Mouse (Mus musculus): ENCODE data around the gene Fam89a.

The Fam89a gene

DNA sequence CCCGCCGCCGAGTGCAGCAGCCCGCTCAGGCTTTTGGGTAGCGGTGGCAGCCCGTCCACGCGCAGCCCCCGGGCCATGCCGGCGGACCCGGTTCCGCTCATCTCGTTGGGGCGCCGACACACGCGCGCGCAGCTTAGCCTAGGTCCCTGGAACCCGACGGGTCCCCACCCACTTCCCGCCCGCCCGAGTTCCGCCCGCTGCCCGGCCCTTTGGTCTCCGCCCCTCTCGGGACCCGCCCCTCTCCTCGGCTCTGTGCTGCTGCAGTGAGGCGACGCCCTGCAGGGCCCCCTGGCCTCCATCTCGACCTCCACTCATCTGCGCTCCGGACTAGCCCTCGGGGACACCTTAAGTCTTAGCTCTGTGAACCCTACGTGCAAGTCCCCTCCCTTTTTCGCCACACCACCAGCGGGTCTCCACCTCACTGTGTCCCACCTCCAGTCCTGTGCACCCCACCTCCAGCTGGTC is at the start of gene Fam89a:
Gene Fam89a (minus strand): TSS at position 124 of the 465 bp plus-strand sequence.
- no peak for DNase-seq (ENCODE audit: low read depth, low spot score)

DNA sequence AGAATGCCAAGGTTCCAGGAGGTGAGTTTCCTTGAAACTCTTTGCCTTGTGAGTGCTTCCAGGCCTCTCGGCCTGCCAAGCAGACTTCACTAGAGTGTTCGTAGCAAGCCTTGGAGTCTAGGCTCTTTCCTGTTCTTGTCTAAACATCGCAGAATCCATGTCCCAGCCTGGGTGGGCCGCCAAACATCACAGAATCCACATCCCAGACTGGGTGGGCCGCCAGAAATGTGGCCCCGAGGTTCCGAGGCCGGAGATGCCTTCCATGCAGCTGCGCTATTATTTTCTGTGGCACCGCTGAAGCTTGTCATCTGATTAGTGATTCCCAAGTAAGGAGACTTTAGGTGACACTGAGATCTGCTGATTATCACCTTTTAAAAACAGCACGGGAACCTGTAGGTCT is 48.9 kb upstream of the Fam89a start:
- no peak for DNase-seq (ENCODE audit: low read depth, low spot score)

DNA sequence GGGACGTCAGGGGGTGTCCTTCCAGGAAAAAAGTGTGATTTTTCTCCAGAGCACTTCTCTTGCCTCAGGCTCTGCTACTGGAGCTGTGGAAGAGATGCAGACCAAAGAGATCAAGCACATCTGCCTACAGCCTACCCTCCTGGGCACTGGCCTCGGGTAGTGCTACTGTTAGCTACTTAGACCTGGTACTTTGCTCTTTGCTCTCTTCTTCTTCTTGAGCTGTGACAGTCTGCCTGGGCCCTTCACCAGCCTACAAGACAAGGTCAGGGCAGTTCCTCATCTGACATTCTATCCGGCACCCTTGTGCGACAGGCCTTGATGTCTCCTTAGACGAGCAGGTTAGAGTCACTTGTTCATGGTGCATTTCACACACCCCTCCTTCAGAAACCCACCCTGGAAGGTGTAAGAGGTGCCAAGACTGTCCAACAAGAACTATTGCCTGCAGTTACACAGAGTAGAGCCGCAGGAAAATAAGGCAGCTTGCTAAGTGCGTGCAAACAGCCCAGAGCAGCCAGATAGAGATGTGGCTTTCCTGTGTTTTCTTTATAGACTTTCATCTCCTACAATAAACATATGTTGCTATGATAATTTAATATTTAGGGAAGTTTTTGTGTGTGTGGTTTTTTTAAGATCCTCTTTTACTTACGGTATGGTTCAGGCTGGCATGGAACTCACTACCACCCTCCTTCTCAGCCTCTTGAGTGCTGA is 44.3 kb upstream of the Fam89a start:
- DNase-seq (ENCODE audit: low read depth, low spot score): no peak

DNA sequence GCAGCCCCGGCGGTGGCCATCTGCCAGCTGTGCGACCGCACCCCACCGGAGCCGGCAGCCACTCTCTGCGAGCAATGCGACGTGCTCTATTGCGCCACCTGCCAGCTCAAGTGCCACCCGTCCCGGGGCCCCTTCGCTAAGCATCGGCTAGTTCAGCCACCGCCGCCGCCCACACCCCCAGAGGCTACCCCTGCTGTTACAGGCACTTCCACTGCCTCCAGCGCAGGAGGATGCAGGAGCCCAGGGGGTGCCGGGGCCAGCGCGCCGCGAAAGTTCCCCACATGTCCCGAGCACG is 42.8 kb upstream of the Fam89a start:
- peak; percentile 67 for DNase-seq (ENCODE audit: low read depth, low spot score)

DNA sequence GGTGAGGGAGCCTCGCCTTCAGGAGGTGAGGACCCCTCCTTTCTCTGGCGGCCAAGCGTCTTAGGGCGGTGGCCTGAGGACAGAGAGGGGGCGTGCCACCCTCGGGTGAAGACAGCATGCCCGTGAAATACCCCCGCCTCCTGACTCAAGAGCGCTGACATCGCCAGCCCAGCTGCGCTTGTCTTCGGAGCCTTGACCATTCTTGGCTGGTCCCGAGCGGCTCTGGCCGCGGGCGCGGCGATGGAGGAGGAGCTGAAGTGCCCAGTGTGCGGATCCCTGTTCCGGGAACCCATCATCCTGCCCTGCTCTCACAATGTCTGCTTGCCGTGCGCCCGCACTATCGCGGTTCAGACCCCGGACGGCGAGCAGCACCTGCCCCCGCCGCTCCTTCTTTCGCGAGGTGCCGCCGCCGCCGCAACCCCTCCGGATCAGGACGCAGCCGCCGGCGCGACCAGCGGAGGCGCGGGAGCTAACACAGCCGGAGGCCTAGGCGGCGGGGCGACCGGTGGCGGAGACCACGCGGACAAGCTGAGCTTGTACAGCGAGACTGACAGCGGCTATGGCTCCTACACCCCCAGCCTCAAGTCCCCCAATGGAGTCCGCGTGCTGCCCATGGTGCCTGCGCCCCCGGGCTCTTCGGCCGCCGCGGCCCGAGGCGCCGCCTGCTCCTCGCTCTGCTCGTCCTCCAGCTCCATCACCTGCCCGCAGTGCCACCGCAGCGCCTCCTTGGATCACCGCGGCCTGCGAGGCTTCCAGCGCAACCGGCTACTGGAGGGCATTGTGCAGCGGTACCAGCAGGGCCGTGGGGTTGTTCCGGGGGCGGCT is 42.2 kb upstream of the Fam89a start:
- no peak for DNase-seq (ENCODE audit: low read depth, low spot score)

DNA sequence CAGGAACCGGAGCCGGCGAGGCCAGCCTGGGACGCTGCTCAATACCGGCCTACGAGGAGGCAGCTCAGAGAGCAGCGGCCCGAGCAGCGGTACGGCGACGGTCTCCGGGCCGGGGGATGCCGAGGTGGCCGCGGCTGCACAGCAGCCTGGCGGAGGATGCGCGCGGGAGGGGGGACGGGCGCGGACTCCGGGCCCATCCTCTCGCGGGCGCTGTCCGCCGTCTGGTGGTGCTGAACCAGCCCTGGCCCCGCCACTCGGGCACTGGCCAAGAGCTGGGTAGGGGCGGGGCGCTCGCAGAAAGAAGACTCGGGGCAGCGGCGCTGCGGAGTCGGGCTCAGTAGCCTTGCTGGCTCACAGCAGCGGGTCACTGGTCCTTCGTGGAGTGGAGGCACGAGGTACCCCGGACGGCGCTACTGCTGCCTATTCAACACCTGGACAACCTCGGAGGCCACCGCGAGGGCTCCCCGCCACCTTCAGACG is 41.6 kb upstream of the Fam89a start:
- peak; percentile 48 for DNase-seq (ENCODE audit: low read depth, low spot score)

DNA sequence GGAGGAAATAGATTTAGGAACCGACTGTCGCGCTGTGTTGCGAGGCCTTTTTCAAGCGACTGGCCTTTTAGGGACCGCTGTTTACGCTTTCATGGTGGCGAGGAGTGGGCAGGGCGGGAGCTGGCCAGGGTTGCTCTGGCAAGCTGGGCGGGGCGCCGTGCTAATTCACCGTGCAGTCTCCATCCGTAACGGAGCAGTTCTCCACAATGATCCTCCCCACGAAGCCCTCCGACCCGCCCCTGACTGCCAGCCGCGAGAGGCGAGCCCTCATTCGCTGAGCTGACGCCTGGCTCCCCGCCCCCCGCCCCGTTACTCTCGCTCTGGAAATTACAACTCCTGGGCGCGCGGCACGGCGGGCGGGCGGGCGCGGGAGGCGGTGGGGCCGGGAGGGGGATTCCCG is 41.1 kb upstream of the Fam89a start, which contains the start of gene Trim67:
Gene Trim67 (plus strand): TSS at position 385 of the 400 bp plus-strand sequence.
- DNase-seq (ENCODE audit: low read depth, low spot score): peak; percentile 77

DNA sequence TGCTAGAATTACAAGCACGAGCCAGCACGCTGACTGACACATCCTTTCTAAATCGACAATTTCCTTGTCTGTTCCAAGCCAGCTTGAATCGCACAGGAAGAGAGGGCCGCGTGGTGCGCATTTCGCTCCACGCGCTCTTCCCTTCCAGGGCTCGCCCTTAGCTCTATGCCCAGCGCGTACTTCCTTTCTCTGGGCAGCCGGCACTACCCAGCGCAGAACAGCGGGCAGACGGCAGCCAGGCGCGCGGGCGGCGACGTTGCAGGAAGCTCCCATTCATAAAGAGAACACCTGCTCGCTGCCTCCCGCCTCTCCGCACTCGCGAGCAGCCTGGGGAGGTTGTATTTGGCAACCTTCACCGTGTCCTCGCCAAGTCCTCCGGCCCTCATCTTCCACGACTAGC is 40.6 kb upstream of the Fam89a start:
- DNase-seq (ENCODE audit: low read depth, low spot score): no peak

DNA sequence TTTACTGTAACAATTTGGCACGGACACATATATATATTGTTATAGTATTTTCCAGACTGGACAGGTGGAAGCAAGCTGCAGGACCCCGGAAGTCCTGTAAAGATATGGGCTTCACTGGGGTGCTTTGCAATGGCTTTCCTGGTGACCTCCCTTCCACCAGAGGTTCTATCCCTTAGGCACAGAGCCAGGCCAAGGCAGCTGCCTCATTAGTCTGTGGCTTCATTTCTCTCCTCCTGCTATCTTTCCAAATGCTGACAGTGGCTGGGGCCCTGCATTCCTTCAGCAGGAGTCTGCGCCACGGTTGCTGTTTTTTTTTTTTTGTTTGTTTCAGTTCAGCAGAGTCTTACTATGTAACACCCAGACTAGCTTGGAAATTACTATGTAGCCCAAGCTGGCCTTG is 40.1 kb upstream of the Fam89a start:
- DNase-seq (ENCODE audit: low read depth, low spot score): no peak

DNA sequence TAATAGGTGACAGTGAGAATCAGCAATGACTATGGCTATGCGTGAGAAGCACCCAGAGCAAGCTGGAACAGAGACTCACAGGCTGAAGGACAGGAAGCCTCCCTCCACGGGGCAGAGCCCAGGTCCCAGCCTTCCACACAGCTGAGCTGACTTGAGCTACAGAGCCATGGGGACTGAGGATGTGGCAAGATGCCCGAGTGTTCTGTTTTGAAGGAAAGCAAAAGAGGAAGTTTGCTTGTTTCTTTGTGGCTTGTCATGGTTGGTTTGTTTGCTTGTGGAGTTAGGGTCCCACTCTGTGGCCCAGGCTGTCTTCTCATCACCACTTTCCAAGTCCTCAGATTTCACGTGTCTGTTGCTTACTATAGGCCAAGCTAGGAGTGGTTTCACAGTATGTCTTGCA is 39.0 kb upstream of the Fam89a start:
- no peak for DNase-seq (ENCODE audit: low read depth, low spot score)

DNA sequence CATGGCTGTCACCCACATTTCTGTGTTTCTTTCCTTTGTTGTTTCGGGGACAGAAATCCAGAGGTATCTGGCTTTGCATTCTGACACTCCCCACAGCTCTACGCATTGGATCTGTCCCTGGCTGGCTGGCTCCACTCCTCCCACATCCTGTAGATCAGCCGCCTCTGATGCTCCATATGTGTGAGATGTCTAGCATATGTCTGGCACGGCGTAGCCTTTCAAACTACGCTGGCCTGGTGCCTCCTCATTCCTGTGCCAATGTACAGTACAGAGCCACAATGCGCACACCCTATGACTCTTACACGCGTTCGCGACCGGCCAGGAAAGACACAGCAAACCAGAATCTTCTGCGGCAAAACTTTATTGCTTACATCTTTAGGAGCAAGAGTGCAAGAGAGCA is 33.0 kb upstream of the Fam89a start:
- DNase-seq (ENCODE audit: low read depth, low spot score): no peak

DNA sequence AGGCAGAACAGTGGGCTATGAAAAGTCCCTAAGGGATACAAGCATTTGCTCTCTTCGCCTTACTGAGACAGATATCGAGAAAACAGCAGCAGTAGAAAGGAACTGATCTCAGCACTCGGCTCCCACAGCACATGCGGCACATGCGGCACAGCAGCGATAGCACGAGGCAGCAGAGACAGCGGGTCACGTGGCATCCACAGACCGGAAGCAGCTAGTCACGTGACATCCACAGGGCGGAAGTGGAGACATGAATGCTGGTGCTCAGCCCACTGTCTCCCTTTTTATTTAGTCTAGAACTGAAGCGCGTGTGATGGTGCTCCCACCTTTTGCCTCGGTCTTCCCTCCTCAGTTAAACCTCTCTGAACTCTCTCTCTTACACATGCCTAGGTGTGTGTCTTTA is 31.6 kb upstream of the Fam89a start:
- DNase-seq (ENCODE audit: low read depth, low spot score): no peak

DNA sequence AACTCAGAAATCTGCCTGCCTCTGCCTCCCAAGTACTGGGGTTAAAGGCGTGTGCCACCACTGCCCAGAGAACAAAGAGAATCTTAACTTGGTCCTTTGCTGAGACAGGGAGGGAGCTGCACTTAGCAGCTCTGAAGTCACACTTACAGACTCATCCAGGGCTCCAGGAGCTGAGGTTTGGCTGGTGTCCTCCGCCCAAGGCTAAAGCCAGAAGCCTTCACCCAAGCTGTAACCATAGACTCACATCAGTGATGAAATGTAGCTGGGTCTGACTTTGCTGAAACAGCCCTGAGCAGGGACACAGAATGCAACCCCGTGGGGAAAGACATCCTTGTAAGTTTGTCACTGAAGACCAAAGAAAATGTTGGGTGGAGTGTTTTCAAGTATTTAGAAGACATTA is 30.8 kb upstream of the Fam89a start:
- DNase-seq (ENCODE audit: low read depth, low spot score): no peak

DNA sequence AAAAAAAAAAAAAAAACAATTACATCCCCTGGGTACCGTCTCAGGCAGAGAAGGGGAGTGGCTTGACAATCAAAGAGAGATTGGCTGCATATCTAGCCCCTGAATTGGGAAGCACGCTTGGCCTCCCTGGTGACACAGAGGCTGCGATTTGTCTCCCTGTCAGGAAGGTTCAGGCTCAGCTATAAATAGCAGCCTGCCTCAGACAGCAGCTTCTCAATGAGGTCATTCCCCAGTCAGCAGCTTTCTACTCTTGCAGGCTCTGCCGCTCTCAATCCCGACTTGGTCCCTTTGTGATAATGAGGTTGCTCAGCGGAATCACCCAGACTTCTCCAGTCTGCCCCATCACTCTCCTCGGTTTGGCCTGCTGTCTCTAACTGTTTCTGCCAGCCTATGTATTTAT is 28.6 kb upstream of the Fam89a start:
- peak; percentile 68 for DNase-seq (ENCODE audit: low read depth, low spot score)

DNA sequence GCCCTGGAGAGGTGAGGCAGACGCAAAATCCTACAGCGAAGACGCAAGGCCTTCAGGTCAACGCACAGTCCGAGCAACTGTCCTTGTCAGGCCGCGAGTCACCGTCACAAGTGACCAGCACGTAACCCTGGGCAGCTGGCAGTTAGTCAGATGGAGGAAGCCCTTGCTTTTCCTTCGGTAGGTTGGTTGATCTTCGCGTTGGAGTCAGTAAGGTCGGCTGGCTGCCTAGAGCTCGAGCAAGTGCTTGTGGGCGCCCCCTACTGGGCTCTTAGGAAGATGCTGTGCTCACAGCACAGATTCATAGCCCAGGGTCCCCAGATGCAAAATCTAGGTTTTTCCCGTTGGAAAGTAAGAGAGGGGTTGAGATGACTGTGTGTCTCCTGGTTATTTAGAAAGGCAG is 24.1 kb upstream of the Fam89a start:
- DNase-seq (ENCODE audit: low read depth, low spot score): peak; percentile 77

DNA sequence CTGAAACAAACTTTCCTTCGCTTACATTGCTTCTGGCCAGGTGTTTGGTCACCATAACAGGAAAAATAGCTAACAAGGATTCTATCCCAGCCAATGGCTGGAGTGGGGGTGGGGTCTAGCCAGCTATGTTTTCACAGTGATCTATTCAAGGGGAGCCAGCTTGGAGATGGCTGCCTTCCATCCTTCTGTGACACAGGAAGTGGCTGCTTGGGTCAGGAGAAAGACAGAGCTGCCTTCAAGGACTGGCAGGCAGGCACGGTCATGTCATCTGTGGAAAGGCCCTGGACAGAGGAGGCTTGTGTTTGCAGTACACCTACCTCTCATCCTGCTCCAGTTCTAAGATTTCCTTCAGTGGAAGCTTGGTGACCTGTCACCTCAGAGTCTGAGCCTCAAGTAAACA is 20.8 kb upstream of the Fam89a start:
- DNase-seq (ENCODE audit: low read depth, low spot score): no peak

DNA sequence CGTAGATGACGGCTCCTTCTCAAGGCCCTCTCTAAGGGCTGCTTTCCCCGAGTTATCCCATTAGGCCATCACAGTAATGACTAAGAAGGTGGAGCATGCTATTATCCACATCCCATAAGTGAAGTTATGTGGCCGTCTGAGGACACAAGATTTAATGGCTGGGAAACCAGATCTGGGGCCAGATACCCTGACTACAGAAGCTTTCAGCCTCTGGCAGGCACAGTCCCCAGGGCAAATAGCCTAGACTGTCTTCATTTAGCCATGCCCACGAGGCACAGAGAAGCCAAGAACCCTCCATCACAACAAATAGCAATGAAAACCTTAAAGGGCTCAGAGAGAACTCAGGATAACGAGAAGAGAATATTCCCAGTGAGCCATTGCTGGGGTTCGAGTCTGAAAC is 11.4 kb upstream of the Fam89a start:
- DNase-seq (ENCODE audit: low read depth, low spot score): no peak

DNA sequence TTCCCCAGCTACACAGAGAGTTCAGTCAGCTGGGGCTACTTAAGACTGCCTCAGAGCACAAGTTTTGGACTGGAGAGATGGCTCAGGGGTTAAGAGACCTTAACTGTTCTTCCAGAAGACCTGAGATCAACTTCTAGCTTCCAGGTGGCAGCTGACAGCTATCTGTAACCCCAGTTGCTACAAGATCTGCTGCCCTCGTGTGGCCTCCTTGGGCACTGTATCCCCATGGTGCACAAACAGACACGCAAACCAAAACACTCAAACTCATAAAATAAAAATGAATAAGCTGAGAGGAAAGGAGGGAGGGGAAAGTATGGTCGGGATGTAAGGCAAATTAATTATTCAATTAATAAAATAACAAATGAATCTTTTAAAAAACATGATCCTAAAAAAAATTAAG is 6.9 kb upstream of the Fam89a start:
- no peak for DNase-seq (ENCODE audit: low read depth, low spot score)

DNA sequence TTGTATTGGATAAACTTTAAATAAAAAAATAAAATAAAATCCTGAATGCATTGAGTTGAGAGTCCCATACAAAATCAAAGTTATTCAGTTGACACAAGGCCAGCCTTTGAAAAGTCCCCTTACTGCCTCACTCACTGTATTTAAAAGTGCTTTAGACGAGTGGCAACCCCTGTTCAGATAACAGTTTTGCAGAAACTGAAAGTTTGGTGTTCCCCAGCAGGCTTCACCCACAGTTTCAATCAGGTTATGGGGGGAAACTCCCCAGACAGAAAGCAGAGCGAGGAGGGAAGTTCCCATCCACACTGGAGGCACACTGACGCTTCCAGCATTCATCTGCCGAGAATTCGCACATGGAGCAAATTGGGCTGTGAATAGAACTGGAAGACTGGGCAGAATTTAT is 5.0 kb upstream of the Fam89a start:
- no peak for DNase-seq (ENCODE audit: low read depth, low spot score)

DNA sequence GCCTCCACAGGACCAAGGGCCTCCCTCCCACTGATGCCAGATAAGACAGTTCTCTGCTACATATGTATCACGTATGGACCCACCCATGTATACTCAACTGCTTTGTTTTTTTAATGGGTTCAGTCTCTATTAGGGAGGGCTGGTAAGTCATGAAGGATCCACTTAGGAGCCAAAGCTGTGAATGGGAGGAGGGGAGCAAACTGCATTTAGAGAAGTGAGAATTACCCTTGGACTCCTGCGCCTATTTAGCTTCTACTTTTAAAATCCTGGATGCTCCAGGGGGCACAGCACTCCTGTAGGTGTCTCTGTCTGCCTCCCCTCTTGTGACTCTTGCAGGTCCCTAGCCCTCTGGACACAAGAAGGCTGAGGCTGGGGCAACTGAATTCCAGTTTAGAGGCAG is 4.5 kb upstream of the Fam89a start:
- no peak for DNase-seq (ENCODE audit: low read depth, low spot score)

DNA sequence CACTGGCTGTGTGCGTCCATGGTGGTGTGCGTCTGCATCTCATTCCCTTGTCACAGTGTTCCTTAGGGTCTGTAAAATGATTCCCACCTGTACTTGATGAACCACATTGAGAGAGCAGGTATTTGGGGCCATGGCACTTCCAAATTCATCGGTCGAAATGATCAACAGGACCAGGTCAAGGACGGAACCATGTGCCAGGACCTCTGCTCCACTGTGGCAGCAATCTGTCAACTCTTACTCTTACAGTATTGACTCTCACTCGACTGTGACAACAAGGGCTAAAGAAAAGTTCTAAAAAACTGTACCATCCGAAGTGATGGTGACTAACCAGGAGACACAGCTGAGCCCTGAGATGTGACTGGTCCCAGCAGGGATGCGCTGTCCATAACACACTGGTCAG is 3.8 kb upstream of the Fam89a start:
- DNase-seq (ENCODE audit: low read depth, low spot score): no peak

DNA sequence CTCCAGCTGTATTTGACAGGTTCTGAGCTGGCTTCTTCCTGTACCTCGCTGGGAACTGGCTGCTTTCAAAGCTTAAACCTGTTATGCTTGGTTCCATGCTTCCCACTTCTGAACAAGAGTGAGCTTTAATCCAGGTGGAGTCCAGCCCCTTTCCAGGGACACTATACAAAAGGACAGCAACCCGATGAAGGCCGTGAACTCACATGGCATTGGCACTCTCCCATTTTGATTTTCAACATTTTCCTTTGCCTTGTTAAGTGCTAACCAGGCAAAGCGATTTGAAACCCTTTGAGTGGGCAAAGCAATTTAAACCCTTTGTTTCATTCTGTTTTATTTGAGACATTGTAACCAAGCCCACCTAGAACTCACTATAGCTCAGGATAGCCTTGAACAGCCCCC is 3.2 kb upstream of the Fam89a start:
- DNase-seq (ENCODE audit: low read depth, low spot score): no peak

DNA sequence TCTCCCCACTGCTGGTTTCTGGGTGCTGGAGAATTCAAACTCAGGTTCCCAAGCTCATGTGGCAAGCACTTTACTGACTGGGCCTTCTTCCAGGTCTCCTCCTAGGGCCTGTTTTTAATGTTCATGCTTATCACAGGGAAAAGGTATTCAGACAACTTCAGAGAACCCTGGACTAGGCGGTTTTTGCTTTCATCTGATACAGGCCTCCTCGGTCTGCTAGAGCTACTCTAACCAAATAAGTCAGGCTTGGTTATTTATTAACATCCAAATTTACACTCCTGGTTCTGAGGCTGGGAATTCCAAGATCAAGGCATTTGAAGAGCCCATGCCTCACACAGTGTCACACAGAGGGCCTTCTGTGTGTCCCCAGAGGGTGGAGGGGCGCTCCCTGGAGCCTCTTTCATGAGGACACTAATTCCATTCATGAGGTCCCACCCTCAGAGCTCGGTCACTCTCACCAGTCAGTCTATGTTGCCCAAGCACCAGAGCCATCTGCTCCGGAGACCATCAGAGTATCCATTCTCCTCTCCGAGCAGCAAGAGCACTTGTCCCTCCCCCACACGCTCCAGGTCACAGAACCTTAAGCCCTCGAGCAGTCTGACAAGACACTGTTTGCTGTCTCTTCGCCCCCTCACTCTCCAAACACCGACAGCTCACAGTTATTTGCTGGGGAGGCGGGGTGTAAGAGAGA is 2.6 kb upstream of the Fam89a start:
- no peak for DNase-seq (ENCODE audit: low read depth, low spot score)
